Mouse (Mus musculus) hindbrain, embryonic 13.5 days (tissue): ENCODE measurements at regions not wholly inside any gene's neighbourhood (a gene's known extent, or its start where the extent isn't known, plus 50 kb on each side); places are given as distances from the start of the nearest gene placed in this dataset.

Experiments used
- ATAC-seq: fragments of 200-750 bp; cut with Nextera tagmentation; 2 replicates; pipeline ENCODE4 v1.8.0; 2017; ENCODE audit warnings: moderate TSS enrichment; ENCODE audit not compliant: low FRiP score
- H3K27ac ChIP-seq: fragments of 300-500 bp; sonication (generic); 2 replicates; pipeline ENCODE4 v1.5.1; 2015; ENCODE audit warnings: inconsistent platforms, mild to moderate bottlenecking, moderate library complexity
- H3K27me3 ChIP-seq: fragments of 300-500 bp; sonication (generic); 2 replicates; pipeline ENCODE4 v1.6.1; 2015; ENCODE audit warnings: mild to moderate bottlenecking, inconsistent platforms
- H3K36me3 ChIP-seq: fragments of 300-500 bp; sonication (generic); 2 replicates; pipeline ENCODE4 v1.6.1; 2015; ENCODE audit warnings: mild to moderate bottlenecking, inconsistent platforms
- H3K4me1 ChIP-seq: fragments of 300-500 bp; sonication (generic); replicated peaks from 2 replicates; pipeline ENCODE4 v1.6.1; 2015; ENCODE audit warnings: inconsistent platforms
- H3K4me2 ChIP-seq: fragments of 300-500 bp; sonication (generic); 2 replicates; pipeline ENCODE4 v1.6.1; 2015; ENCODE audit warnings: inconsistent platforms, mild to moderate bottlenecking, moderate library complexity
- H3K4me3 ChIP-seq: fragments of 300-500 bp; sonication (generic); 2 replicates; pipeline ENCODE4 v1.5.1; 2015; ENCODE audit warnings: mild to moderate bottlenecking, inconsistent platforms
- H3K9ac ChIP-seq: fragments of 300-500 bp; sonication (generic); 2 replicates; pipeline ENCODE4 v1.6.1; 2015; ENCODE audit warnings: mild to moderate bottlenecking, inconsistent platforms
- H3K9me3 ChIP-seq: fragments of 300-500 bp; sonication (generic); 2 replicates; pipeline ENCODE4 v1.6.1; 2016; ENCODE audit warnings: inconsistent platforms
- WGBS: fragments of 180-500 bp; shearing (Covaris S2); methylation state at CpG from one replicate; pipeline ENCODE4 v1.1.7; 2015; 5-methylcytosine and 5-hydroxymethylcytosine counted together

DNA sequence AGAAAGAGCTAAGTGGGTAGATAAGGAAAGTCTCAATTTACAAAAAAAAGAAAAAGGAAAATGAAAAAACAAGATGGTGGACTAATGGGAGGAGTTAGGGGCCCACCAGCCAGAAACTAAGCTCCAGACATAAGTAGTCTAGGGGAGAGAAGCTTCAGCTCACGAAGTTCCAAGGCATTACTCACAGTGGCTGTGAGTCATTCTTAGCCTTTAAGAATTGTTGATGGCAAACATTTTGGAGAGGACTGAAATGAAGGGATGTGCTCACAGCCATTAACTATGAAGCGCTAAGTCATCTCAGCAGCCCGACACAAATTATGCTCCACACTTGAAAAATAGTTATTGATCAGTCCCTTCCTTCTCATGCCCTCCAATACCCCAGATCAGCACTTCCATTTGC is 198.6 kb upstream of the Ppargc1a start:
- no peak overlapping the region for H3K9ac ChIP-seq
- H3K36me3 ChIP-seq, result no peaks in the 10 kb centered on the region
- H3K4me2 ChIP-seq, result no peak overlapping the region
- H3K27me3 ChIP-seq, result no peaks in the 10 kb centered on the region
- H3K4me3 ChIP-seq, result no peak overlapping the region
- no peak for ATAC-seq
- WGBS, result 91% methylated on average over 3 of the region's 3 CpGs
- no peaks in the 10 kb centered on the region for H3K9me3 ChIP-seq
- no peaks in the 10 kb centered on the region for H3K4me1 ChIP-seq
- no peak overlapping the region for H3K27ac ChIP-seq

DNA sequence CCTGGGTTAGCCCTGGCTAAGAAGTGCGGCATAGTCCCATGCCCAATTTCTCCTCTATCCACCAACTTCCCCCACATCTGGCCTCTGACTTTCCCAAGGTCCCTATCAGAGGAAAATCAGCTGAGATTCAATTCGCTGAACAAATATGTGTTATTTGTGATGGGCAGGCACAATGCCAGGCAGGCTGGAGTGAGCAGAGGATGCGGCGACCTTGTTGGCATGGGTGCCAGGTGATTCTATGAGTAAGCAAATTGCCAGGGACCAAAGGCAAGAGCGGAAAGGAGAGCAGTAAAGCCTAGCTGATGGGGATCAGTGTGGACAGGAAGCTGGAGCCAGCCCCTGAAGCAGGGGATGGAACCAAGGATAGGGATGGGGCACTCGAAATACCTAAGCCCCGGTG is 196.9 kb upstream of the Ppargc1a start:
- Histone ChIP-seq H3K4me3 (no peak overlapping the region), H3K27me3 (no peaks in the 10 kb centered on the region), H3K4me2 (no peak overlapping the region), H3K27ac (no peak overlapping the region), H3K36me3 (no peaks in the 10 kb centered on the region), H3K4me1 (no peaks in the 10 kb centered on the region), H3K9ac (no peak overlapping the region), H3K9me3 (no peaks in the 10 kb centered on the region)
- WGBS, result 91% methylated on average over 7 of the region's 7 CpGs
- no peak for ATAC-seq

GRCm38 (mm10) chr5:51763599-51763998 is 196.1 kb upstream of the Ppargc1a start:
- Histone ChIP-seq H3K4me2 (no peak overlapping the region), H3K9me3 (no peaks in the 10 kb centered on the region), H3K27ac (no peak overlapping the region), H3K9ac (no peak overlapping the region), H3K4me1 (no peaks in the 10 kb centered on the region), H3K36me3 (no peaks in the 10 kb centered on the region), H3K4me3 (no peak overlapping the region), H3K27me3 (no peaks in the 10 kb centered on the region)
- WGBS, result 77% methylated on average over 7 of the region's 7 CpGs
- ATAC-seq, result no peak

DNA sequence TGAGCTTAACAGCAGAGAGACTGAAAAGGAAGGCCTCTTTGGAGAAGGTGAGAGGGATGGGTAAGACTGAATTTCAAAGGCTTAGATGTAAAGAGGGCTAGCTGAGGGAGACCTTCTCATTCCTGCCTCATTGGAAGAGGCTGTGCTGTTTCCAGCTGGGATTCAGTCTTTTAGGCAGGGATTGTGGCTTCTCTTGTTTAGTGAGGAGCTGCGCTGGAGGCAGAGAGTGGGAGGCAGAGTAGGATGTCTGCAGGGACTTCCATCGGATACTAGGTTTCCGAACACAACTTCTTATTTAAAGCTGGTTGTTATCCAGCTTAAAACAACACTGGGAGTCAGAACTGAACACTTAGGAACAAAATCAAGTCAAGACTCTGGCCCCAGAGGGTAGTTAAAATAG is 194.8 kb upstream of the Ppargc1a start:
- WGBS, result 60% methylated on average over 3 of the region's 3 CpGs
- Histone ChIP-seq H3K9me3 (no peaks in the 10 kb centered on the region), H3K4me3 (no peak overlapping the region), H3K4me2 (no peak overlapping the region), H3K27ac (no peak overlapping the region), H3K4me1 (no peaks in the 10 kb centered on the region), H3K27me3 (no peaks in the 10 kb centered on the region), H3K36me3 (no peaks in the 10 kb centered on the region), H3K9ac (no peak overlapping the region)
- ATAC-seq, result no peak

- Histone ChIP-seq H3K4me2 (no peak overlapping the region), H3K4me3 (no peak overlapping the region), H3K9me3 (no peaks in the 10 kb centered on the region), H3K27ac (no peak overlapping the region), H3K27me3 (no peaks in the 10 kb centered on the region), H3K36me3 (no peaks in the 10 kb centered on the region), H3K9ac (no peak overlapping the region), H3K4me1 (no peaks in the 10 kb centered on the region)
- WGBS, result 53% methylated on average over 2 of the region's 2 CpGs
- no peak for ATAC-seq
Measured at GRCm38 (mm10) chr5:51758289-51758688, 190.8 kb upstream of the Ppargc1a start.

DNA sequence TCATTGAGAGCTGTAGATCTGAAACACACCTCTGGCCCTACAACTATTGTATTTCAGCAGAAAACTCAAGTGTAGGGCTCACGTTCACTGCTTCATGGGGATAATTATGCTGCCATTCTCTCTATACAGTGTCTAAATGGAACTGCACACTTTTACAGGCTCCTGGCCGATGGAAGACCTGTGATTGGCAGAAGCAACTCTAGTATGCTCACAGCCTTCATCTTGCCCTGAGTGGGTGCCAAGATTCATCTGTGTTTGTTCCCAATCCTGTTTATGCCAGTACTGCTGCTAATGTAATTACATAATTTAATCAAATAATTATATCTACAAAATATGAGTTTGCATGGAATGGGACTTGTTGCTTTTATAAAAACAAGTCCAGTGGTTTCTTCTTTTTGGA is 190.3 kb upstream of the Ppargc1a start:
- Histone ChIP-seq H3K27me3 (no peaks in the 10 kb centered on the region), H3K9ac (no peak overlapping the region), H3K4me3 (no peak overlapping the region), H3K4me1 (no peaks in the 10 kb centered on the region), H3K27ac (no peak overlapping the region), H3K4me2 (no peak overlapping the region), H3K36me3 (no peaks in the 10 kb centered on the region), H3K9me3 (no peaks in the 10 kb centered on the region)
- 64% methylated on average over 2 of the region's 2 CpGs for WGBS
- no peak for ATAC-seq

GRCm38 (mm10) chr5:51752024-51752423 is 184.5 kb upstream of the Ppargc1a start:
- WGBS, result 74% methylated on average over 4 of the region's 4 CpGs
- Histone ChIP-seq H3K9ac (no peak overlapping the region), H3K9me3 (no peaks in the 10 kb centered on the region), H3K27me3 (no peaks in the 10 kb centered on the region), H3K4me1 (no peaks in the 10 kb centered on the region), H3K4me2 (no peak overlapping the region), H3K4me3 (no peak overlapping the region), H3K27ac (no peak overlapping the region), H3K36me3 (no peaks in the 10 kb centered on the region)
- no peak for ATAC-seq

GRCm38 (mm10) chr5:51750456-51750855 is 182.9 kb upstream of the Ppargc1a start:
- no peaks in the 10 kb centered on the region for H3K36me3 ChIP-seq
- no peaks in the 10 kb centered on the region for H3K27me3 ChIP-seq
- 91% methylated on average over 8 of the region's 8 CpGs for WGBS

GRCm38 (mm10) chr5:51740893-51741292 is 173.4 kb upstream of the Ppargc1a start:
- Histone ChIP-seq H3K4me3 (no peak overlapping the region), H3K9me3 (no peaks in the 10 kb centered on the region), H3K4me1 (no peaks in the 10 kb centered on the region), H3K27me3 (no peaks in the 10 kb centered on the region), H3K9ac (no peak overlapping the region), H3K27ac (no peak overlapping the region), H3K4me2 (no peak overlapping the region), H3K36me3 (no peaks in the 10 kb centered on the region)
- WGBS, result 89% methylated on average over 8 of the region's 8 CpGs
- no peak for ATAC-seq

More at GRCm38 (mm10) chr5:51750456-51750855, 182.9 kb upstream of the Ppargc1a start:
- ATAC-seq, result no peak
- Histone ChIP-seq H3K27ac (no peak overlapping the region), H3K9me3 (no peaks in the 10 kb centered on the region), H3K4me2 (no peak overlapping the region), H3K4me3 (no peak overlapping the region), H3K9ac (no peak overlapping the region), H3K4me1 (no peaks in the 10 kb centered on the region)

- Histone ChIP-seq H3K36me3 (no peaks in the 10 kb centered on the region), H3K9ac (no peak overlapping the region), H3K27me3 (no peaks in the 10 kb centered on the region), H3K9me3 (no peaks in the 10 kb centered on the region), H3K4me2 (no peak overlapping the region), H3K4me3 (no peak overlapping the region), H3K27ac (no peak overlapping the region), H3K4me1 (no peaks in the 10 kb centered on the region)
- ATAC-seq, result no peak
- WGBS, result 55% methylated on average over 1 of the region's 1 CpGs
Measured at GRCm38 (mm10) chr5:51730241-51730640, 162.7 kb upstream of the Ppargc1a start.

GRCm38 (mm10) chr5:51729771-51730170 is 162.2 kb upstream of the Ppargc1a start:
- H3K27ac ChIP-seq, result no peak overlapping the region
- 83% methylated on average over 1 of the region's 1 CpGs for WGBS

DNA sequence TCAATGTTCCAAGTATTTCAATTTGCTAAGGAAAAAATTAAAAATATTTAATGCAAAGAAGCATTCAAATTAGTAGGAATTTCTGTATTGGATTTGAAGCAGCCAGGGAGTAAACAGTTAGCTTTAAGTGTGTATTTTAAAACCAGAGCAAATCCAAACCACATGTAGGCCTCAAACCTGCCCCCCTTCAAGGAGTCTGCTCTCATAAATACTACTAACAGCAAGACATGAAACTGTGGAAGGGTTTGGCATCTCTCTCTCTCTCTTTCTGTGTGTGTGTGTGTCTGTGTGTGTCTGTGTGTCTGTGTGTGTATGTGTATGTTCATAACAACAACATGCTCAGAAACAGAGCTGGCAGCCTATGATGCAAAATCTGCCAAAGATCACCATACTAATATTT is 159.2 kb upstream of the Ppargc1a start:
- peaks cover 7% of the 10 kb centered on the region; the same call in 1 of the 2 replicates for H3K4me1 ChIP-seq
- no peak overlapping the region for H3K27ac ChIP-seq
- no peaks in the 10 kb centered on the region for H3K27me3 ChIP-seq
- H3K9ac ChIP-seq, result no peak overlapping the region
- H3K4me3 ChIP-seq, result no peak overlapping the region
- no peaks in the 10 kb centered on the region for H3K36me3 ChIP-seq
- no peaks in the 10 kb centered on the region for H3K9me3 ChIP-seq
- H3K4me2 ChIP-seq, result no peak overlapping the region
- ATAC-seq, result no peak

More at GRCm38 (mm10) chr5:51729771-51730170, 162.2 kb upstream of the Ppargc1a start:
- H3K4me3 ChIP-seq, result no peak overlapping the region
- no peak for ATAC-seq
- no peaks in the 10 kb centered on the region for H3K9me3 ChIP-seq
- H3K36me3 ChIP-seq, result no peaks in the 10 kb centered on the region
- no peaks in the 10 kb centered on the region for H3K27me3 ChIP-seq
- no peak overlapping the region for H3K4me2 ChIP-seq
- H3K9ac ChIP-seq, result no peak overlapping the region
- peaks cover 2% of the 10 kb centered on the region; the same call in 1 of the 2 replicates for H3K4me1 ChIP-seq

DNA sequence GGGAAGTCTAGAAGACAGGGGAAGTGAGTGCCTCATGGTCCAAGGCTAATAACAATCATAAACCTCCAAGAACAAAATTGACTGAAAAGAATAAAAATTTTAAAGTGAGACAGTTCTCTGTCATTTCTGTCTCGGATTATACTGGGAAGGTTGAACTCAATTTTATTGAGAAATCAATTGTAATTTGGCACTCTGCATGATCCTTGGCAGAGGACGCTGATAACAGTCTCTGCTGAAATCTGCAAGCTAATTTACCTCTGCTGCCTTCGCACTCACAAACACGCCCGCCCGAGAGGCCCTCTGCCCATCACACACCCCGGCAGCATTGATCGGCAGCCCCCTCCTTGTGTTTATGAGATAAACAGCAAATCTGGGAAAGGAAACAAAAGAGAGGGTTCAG is 151.4 kb upstream of the Ppargc1a start:
- no peak overlapping the region for H3K9ac ChIP-seq
- ATAC-seq, result no peak

GRCm38 (mm10) chr5:51718451-51718850 is 150.9 kb upstream of the Ppargc1a start:
- 88% methylated on average over 1 of the region's 1 CpGs for WGBS
- no peak for ATAC-seq
- Histone ChIP-seq H3K9ac (no peak overlapping the region), H3K36me3 (no peaks in the 10 kb centered on the region), H3K9me3 (no peaks in the 10 kb centered on the region), H3K27me3 (no peaks in the 10 kb centered on the region), H3K4me2 (no peak overlapping the region), H3K4me1 (no peaks in the 10 kb centered on the region), H3K27ac (no peak overlapping the region), H3K4me3 (no peak overlapping the region)

More for the DNA sequence above, 151.4 kb upstream of the Ppargc1a start:
- Histone ChIP-seq H3K9me3 (no peaks in the 10 kb centered on the region), H3K4me1 (no peaks in the 10 kb centered on the region), H3K4me3 (no peak overlapping the region), H3K4me2 (no peak overlapping the region), H3K36me3 (no peaks in the 10 kb centered on the region), H3K27me3 (no peaks in the 10 kb centered on the region), H3K27ac (no peak overlapping the region)
- 88% methylated on average over 8 of the region's 8 CpGs for WGBS
